13 mouse cellular contexts compared by ENCODE assay signal in genomic region chr16:32124444-32125335, GRCm38 (mm10). TPM values are rescaled to one million over a fixed set of nuclear protein-coding genes. Genes with fewer than 3 reads are reported as not detected.
DNase-seq lines count a peak whose midpoint lies in the region; ATAC-seq and TF ChIP-seq lines count a peak whose summit lies in the region.
"Had no signal": no experiment of that assay in that cellular context is flagged by ENCODE, and none has a peak within 500 bp of the region (broad histone marks: within the 10 kb centered on the region; RNA-seq: fewer than 3 reads in every experiment).

No protein-coding gene starts in this region.

- TF ChIP-seq CTCF in heart, postnatal 0 days (IDR thresholded peaks at IDR 0.05; ENCODE audit: low read depth), result no peak

- H3K4me1 ChIP-seq in heart, postnatal 0 days (ENCODE audit: control insufficient read depth, insufficient read depth), result 0 out of 2 replicates have a peak, but pooled peaks cover 2% of the 10 kb centered on the region
- H3K4me1 ChIP-seq in neural tube, embryonic 15.5 days, result no peaks in the 10 kb centered on the region
- H3K4me1 ChIP-seq: midbrain, embryonic 10.5 days had no signal

- no peak overlapping the region for H3K9ac ChIP-seq in heart, postnatal 0 days (replicated peaks; ENCODE audit: low read depth, low read length)
- no peak overlapping the region for H3K9ac ChIP-seq in neural tube, embryonic 15.5 days (replicated peaks)

- 42% methylated on average over 17 of the region's 17 CpGs for WGBS in heart, postnatal 0 days
- WGBS in neural tube, embryonic 15.5 days, result 75% methylated on average over 17 of the region's 17 CpGs

- no peaks in the 10 kb centered on the region for H3K27me3 ChIP-seq in heart, postnatal 0 days (ENCODE audit: control insufficient read depth, insufficient read depth, low read length)
- no peaks in the 10 kb centered on the region for H3K27me3 ChIP-seq in neural tube, embryonic 15.5 days (replicated peaks)

- H3K4me3 ChIP-seq in heart, postnatal 0 days (ENCODE audit: low read depth, low read length), result no peak overlapping the region
- no peak overlapping the region for H3K4me3 ChIP-seq in neural tube, embryonic 15.5 days (replicated peaks)
- H3K4me3 ChIP-seq: midbrain, embryonic 10.5 days had no signal

- no peaks in the 10 kb centered on the region for H3K36me3 ChIP-seq in heart, postnatal 0 days (replicated peaks; ENCODE audit: control insufficient read depth, insufficient read depth, low read length)
- no peaks in the 10 kb centered on the region for H3K36me3 ChIP-seq in neural tube, embryonic 15.5 days
- H3K36me3 ChIP-seq: midbrain, embryonic 10.5 days had no signal

- TF ChIP-seq EP300 in heart, postnatal 0 days (IDR thresholded peaks at IDR 0.05; ENCODE audit: low read depth), result no peak

- DNase-seq in adrenal gland, adult 2 months, result peak; percentile 27
- no peak for DNase-seq in adrenal gland, postnatal 10 days
- DNase-seq in 416B (ENCODE audit: low read depth), result peak; percentile 42
- peak; percentile 19 for DNase-seq in heart, postnatal 0 days (ENCODE audit: low spot score)
- DNase-seq in lung, postnatal 25 days (ENCODE audit: low spot score), result peak; percentile 61
- DNase-seq in layer of hippocampus, postnatal 36 days, result no peak
- DNase-seq in layer of hippocampus, adult 11-12 months (ENCODE audit: low spot score), result no peak
- DNase-seq: thymus, postnatal 14 days had no signal

- H3K9me3 ChIP-seq in heart, postnatal 0 days (replicated peaks; ENCODE audit: control insufficient read depth, low read length), result no peaks in the 10 kb centered on the region
- no peaks in the 10 kb centered on the region for H3K9me3 ChIP-seq in neural tube, embryonic 15.5 days (replicated peaks)
- H3K9me3 ChIP-seq: midbrain, embryonic 10.5 days had no signal

- 0 out of 2 replicates have a peak, but pooled peaks have one; percentile 57 for ATAC-seq in heart, postnatal 0 days (ENCODE audit: insufficient read depth, low read depth)
- no peak for ATAC-seq in neural tube, embryonic 15.5 days (ENCODE audit: low FRiP score)

- H3K4me2 ChIP-seq in heart, postnatal 0 days (ENCODE audit: low read depth, low read length), result no peak overlapping the region
- no peak overlapping the region for H3K4me2 ChIP-seq in neural tube, embryonic 15.5 days

- H3K27ac ChIP-seq in heart, postnatal 0 days (ENCODE audit: low read depth), result peak overlapping the region; percentile 58
- H3K27ac ChIP-seq in neural tube, embryonic 15.5 days (replicated peaks), result no peak overlapping the region
- H3K27ac ChIP-seq: midbrain, embryonic 10.5 days had no signal

RNA-seq across cellular contexts. Expression of gene Cep19, which starts 25.1 kb away (rescaled TPM):
- 10 to 100 TPM in 1 of 2 experiments, 1 to 10 TPM in 1; 8.0 to 15.4 TPM for total RNA-seq in adrenal gland, adult 2 months (2021)
- polyA plus RNA-seq in adrenal gland, adult 2 months (2012; rRNA removed), result 29.9 and 33.1 TPM in 2 replicates
- 10 to 100 TPM; 10.8 to 11.2 TPM for total RNA-seq in adrenal gland, postnatal 10 days (2021)
- 4.2 and 12.1 TPM in 2 replicates for total RNA-seq in heart, postnatal 0 days (2014; rRNA removed; ENCODE audit: low replicate concordance)
- 19.6 and 20.1 TPM in 2 replicates for polyA plus RNA-seq in heart, postnatal 0 days (2015; fragmentation: Nextera tagmentation; extraction: Ambion mirVana)
- total RNA-seq in layer of hippocampus, postnatal 36 days (2021), result 10 to 100 TPM; 63.0 to 63.9 TPM
- 48.0 and 50.4 TPM in 2 replicates for polyA plus RNA-seq in neural tube, embryonic 15.5 days (2015; fragmentation: Nextera tagmentation; extraction: Ambion mirVana)

RNA-seq across cellular contexts. Expression of gene Pigx, which starts 25.1 kb away (rescaled TPM):
- total RNA-seq in adrenal gland, adult 2 months (2021), result 10 to 100 TPM; 30.8 to 35.5 TPM
- 27.6 and 40.0 TPM in 2 replicates for polyA plus RNA-seq in adrenal gland, adult 2 months (2012; rRNA removed)
- total RNA-seq in adrenal gland, postnatal 10 days (2021), result 10 to 100 TPM; 34.1 to 35.0 TPM
- 35.8 and 44.9 TPM in 2 replicates for total RNA-seq in heart, postnatal 0 days (2014; rRNA removed; ENCODE audit: low replicate concordance)
- polyA plus RNA-seq in heart, postnatal 0 days (2015; fragmentation: Nextera tagmentation; extraction: Ambion mirVana), result 61.0 and 63.7 TPM in 2 replicates
- total RNA-seq in layer of hippocampus, postnatal 36 days (2021), result 10 to 100 TPM; 26.7 to 28.0 TPM
- 93.0 and 95.2 TPM in 2 replicates for polyA plus RNA-seq in neural tube, embryonic 15.5 days (2015; fragmentation: Nextera tagmentation; extraction: Ambion mirVana)

RNA-seq across cellular contexts. Expression of gene Nrros, which starts 40.7 kb away (rescaled TPM):
- 1 to 10 TPM; 4.1 to 6.3 TPM for total RNA-seq in adrenal gland, adult 2 months (2021)
- 13.4 and 14.1 TPM in 2 replicates for polyA plus RNA-seq in adrenal gland, adult 2 months (2012; rRNA removed)
- 10 to 100 TPM; 11.0 to 16.4 TPM for total RNA-seq in adrenal gland, postnatal 10 days (2021)
- 13.4 and 16.6 TPM in 2 replicates for total RNA-seq in heart, postnatal 0 days (2014; rRNA removed; ENCODE audit: low replicate concordance)
- 6.1 and 6.8 TPM in 2 replicates for polyA plus RNA-seq in heart, postnatal 0 days (2015; fragmentation: Nextera tagmentation; extraction: Ambion mirVana)
- 10 to 100 TPM in 1 of 2 experiments, 1 to 10 TPM in 1; 8.9 to 11.9 TPM for total RNA-seq in layer of hippocampus, postnatal 36 days (2021)
- polyA plus RNA-seq in neural tube, embryonic 15.5 days (2015; fragmentation: Nextera tagmentation; extraction: Ambion mirVana), result 6.6 and 22.3 TPM in 2 replicates

RNA-seq across cellular contexts. Expression of gene Pak2, which starts 45.5 kb away (rescaled TPM):
- total RNA-seq in adrenal gland, adult 2 months (2021), result 10 to 100 TPM; 50.4 to 57.5 TPM
- polyA plus RNA-seq in adrenal gland, adult 2 months (2012; rRNA removed), result 15.0 and 20.6 TPM in 2 replicates
- total RNA-seq in adrenal gland, postnatal 10 days (2021), result 10 to 100 TPM; 47.5 to 50.3 TPM
- 21.3 and 25.8 TPM in 2 replicates for total RNA-seq in heart, postnatal 0 days (2014; rRNA removed; ENCODE audit: low replicate concordance)
- polyA plus RNA-seq in heart, postnatal 0 days (2015; fragmentation: Nextera tagmentation; extraction: Ambion mirVana), result 16.3 and 19.1 TPM in 2 replicates
- 10 to 100 TPM; 29.1 to 30.8 TPM for total RNA-seq in layer of hippocampus, postnatal 36 days (2021)
- polyA plus RNA-seq in neural tube, embryonic 15.5 days (2015; fragmentation: Nextera tagmentation; extraction: Ambion mirVana), result 23.1 and 26.7 TPM in 2 replicates

RNA-seq across cellular contexts. Expression of gene Bex6, which starts 54.9 kb away (rescaled TPM):
- not detected for total RNA-seq in adrenal gland, adult 2 months (2021)
- not detected in 2 replicates for polyA plus RNA-seq in adrenal gland, adult 2 months (2012; rRNA removed)
- not detected for total RNA-seq in adrenal gland, postnatal 10 days (2021)
- total RNA-seq in heart, postnatal 0 days (2014; rRNA removed; ENCODE audit: low replicate concordance), result not detected in 2 replicates
- polyA plus RNA-seq in heart, postnatal 0 days (2015; fragmentation: Nextera tagmentation; extraction: Ambion mirVana), result not detected in 2 replicates
- total RNA-seq in layer of hippocampus, postnatal 36 days (2021), result not detected
- polyA plus RNA-seq in neural tube, embryonic 15.5 days (2015; fragmentation: Nextera tagmentation; extraction: Ambion mirVana), result 1.6 TPM in 1 of 2 replicates, not detected in the other
- total RNA-seq: adrenal gland, adult 18-20 months; gastrocnemius, adult 8-10 months; layer of hippocampus, adult 8-10 months had no signal
- polyA plus RNA-seq: midbrain, embryonic 10.5 days had no signal

Comparison
In these comparisons a context has a peak if more than half of its experiments do, and no peak if none do; other contexts are left out.
1. DNase-seq: peak in adrenal gland, adult 2 months (single experiment), 416B (single experiment), heart, postnatal 0 days (single experiment) and lung, postnatal 25 days (single experiment); none in adrenal gland, postnatal 10 days (single experiment), layer of hippocampus, postnatal 36 days (0 of 2) and layer of hippocampus, adult 11-12 months (single experiment).